Mouse (Mus musculus): ENCODE results near the gene BC005537. TPM values are rescaled to one million over a fixed set of nuclear protein-coding genes. Genes with fewer than 3 reads are reported as not detected.

Gene BC005537
- polyA plus RNA-seq, 1 experiment from 2014 or later = 11.1 TPM

- H3K4me1 ChIP-seq (replicated peaks; ENCODE audit: control insufficient read depth, insufficient read depth) = no peaks in the 10 kb centered on the region
- ATAC-seq (ENCODE audit: low FRiP score, low TSS enrichment) (no peak), DNase-seq (ENCODE audit: low spot score) (no peak)
- H3K9me3 ChIP-seq (ENCODE audit: control insufficient read depth, low read length) = no peaks in the 10 kb centered on the region
- 59% methylated on average over 16 of the region's 16 CpGs for WGBS
- H3K36me3 ChIP-seq (ENCODE audit: control insufficient read depth, insufficient read depth, low read length) = no peaks in the 10 kb centered on the region
- TF ChIP-seq EP300 (optimal IDR thresholded peaks at IDR 0.05) (no peak), CTCF (IDR thresholded peaks at IDR 0.05; ENCODE audit: low read depth) (no peak)
- H3K9ac ChIP-seq (ENCODE audit: low read length) = no peak overlapping the region
- no peak overlapping the region for H3K4me3 ChIP-seq (ENCODE audit: low read depth, low read length)
- no peak overlapping the region for H3K27ac ChIP-seq (replicated peaks)
- no peak overlapping the region for H3K4me2 ChIP-seq (replicated peaks; ENCODE audit: low read depth)
- no peaks in the 10 kb centered on the region for H3K27me3 ChIP-seq (ENCODE audit: control insufficient read depth, insufficient read depth, low read length)
Observed at GRCm38 (mm10) chr13:24822663-24823343, 21.3 kb downstream of the BC005537 start.

GRCm38 (mm10) chr13:24824647-24825046 lies 23.2 kb downstream of the BC005537 start:
- Histone ChIP-seq H3K27ac (replicated peaks) (no peak overlapping the region), H3K36me3 (ENCODE audit: control insufficient read depth, insufficient read depth, low read length) (no peaks in the 10 kb centered on the region), H3K9ac (ENCODE audit: low read length) (no peak overlapping the region), H3K4me1 (replicated peaks; ENCODE audit: control insufficient read depth, insufficient read depth) (no peaks in the 10 kb centered on the region), H3K4me3 (ENCODE audit: low read depth, low read length) (no peak overlapping the region), H3K27me3 (ENCODE audit: control insufficient read depth, insufficient read depth, low read length) (no peaks in the 10 kb centered on the region), H3K9me3 (ENCODE audit: control insufficient read depth, low read length) (no peaks in the 10 kb centered on the region), H3K4me2 (replicated peaks; ENCODE audit: low read depth) (no peak overlapping the region)
- DNase-seq (ENCODE audit: low spot score) (no peak), ATAC-seq (ENCODE audit: low FRiP score, low TSS enrichment) (no peak)
- TF ChIP-seq CTCF (IDR thresholded peaks at IDR 0.05; ENCODE audit: low read depth) (0 out of 2 replicates have a peak, but pooled peaks have one; percentile 5), EP300 (optimal IDR thresholded peaks at IDR 0.05) (no peak)
- WGBS = 93% methylated on average over 4 of the region's 4 CpGs

DNA sequence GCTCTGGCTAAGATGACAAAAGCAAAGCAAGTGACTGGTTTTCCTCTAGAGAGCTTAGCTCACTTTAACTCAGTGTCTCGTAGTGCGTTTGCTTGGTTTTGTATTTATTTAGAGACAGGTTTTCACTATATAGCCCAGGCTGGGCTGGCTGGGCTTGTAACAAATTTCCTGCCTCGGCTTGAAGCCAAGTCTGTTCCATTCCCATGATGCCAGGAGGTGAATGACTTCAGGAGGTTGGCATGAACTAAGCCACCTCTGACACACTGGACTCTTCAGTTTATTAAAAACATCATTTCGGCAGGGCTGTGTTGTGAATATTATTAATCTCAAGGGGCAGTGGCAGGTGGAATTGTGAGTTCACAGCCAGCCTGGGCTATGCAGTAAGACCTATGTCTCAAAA lies 24.1 kb downstream of the BC005537 start:
- 60% methylated on average over 4 of the region's 4 CpGs for WGBS
- TF ChIP-seq EP300 (optimal IDR thresholded peaks at IDR 0.05) = no peak
- no peak for TF ChIP-seq CTCF (IDR thresholded peaks at IDR 0.05; ENCODE audit: low read depth)
- no peaks in the 10 kb centered on the region for H3K27me3 ChIP-seq (ENCODE audit: control insufficient read depth, insufficient read depth, low read length)

DNA sequence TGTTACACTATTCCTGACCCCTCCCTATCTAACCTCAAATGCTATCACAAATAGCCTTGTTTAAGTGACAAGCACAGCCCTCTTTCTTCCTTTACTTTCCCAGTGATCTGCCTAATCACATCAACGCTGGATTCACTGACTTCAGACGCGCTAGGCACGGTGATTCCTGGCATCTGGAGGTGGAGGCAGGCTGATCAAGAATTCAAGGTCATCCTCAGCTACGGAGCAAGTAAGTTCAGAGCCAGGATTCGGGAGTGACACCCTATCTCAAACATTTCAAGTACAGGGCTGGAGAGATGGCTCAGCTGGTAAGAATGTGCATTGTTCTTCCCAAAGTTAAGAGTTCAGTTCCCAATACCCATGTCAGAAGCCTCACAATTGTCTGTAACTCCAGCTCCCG lies 24.7 kb downstream of the BC005537 start:
- no peak overlapping the region for H3K4me3 ChIP-seq (ENCODE audit: low read depth, low read length)
- TF ChIP-seq EP300 (optimal IDR thresholded peaks at IDR 0.05) (no peak), CTCF (IDR thresholded peaks at IDR 0.05; ENCODE audit: low read depth) (no peak)
- H3K27ac ChIP-seq (replicated peaks) = no peak overlapping the region
- H3K36me3 ChIP-seq (ENCODE audit: control insufficient read depth, insufficient read depth, low read length) = no peaks in the 10 kb centered on the region
- H3K27me3 ChIP-seq (ENCODE audit: control insufficient read depth, insufficient read depth, low read length) = no peaks in the 10 kb centered on the region
- no peak for ATAC-seq (ENCODE audit: low FRiP score, low TSS enrichment)
- H3K4me1 ChIP-seq (replicated peaks; ENCODE audit: control insufficient read depth, insufficient read depth) = no peaks in the 10 kb centered on the region
- no peak overlapping the region for H3K4me2 ChIP-seq (replicated peaks; ENCODE audit: low read depth)
- DNase-seq (ENCODE audit: low spot score) = no peak
- no peak overlapping the region for H3K9ac ChIP-seq (ENCODE audit: low read length)
- 61% methylated on average over 7 of the region's 7 CpGs for WGBS
- H3K9me3 ChIP-seq (ENCODE audit: control insufficient read depth, low read length) = no peaks in the 10 kb centered on the region

More for the DNA sequence above, 24.1 kb downstream of the BC005537 start:
- H3K4me1 ChIP-seq (replicated peaks; ENCODE audit: control insufficient read depth, insufficient read depth) = no peaks in the 10 kb centered on the region
- no peaks in the 10 kb centered on the region for H3K9me3 ChIP-seq (ENCODE audit: control insufficient read depth, low read length)
- DNase-seq (ENCODE audit: low spot score) = no peak
- no peak overlapping the region for H3K4me2 ChIP-seq (replicated peaks; ENCODE audit: low read depth)
- no peak overlapping the region for H3K4me3 ChIP-seq (ENCODE audit: low read depth, low read length)
- no peaks in the 10 kb centered on the region for H3K36me3 ChIP-seq (ENCODE audit: control insufficient read depth, insufficient read depth, low read length)
- no peak overlapping the region for H3K9ac ChIP-seq (ENCODE audit: low read length)
- no peak overlapping the region for H3K27ac ChIP-seq (replicated peaks)
- ATAC-seq (ENCODE audit: low FRiP score, low TSS enrichment) = no peak

DNA sequence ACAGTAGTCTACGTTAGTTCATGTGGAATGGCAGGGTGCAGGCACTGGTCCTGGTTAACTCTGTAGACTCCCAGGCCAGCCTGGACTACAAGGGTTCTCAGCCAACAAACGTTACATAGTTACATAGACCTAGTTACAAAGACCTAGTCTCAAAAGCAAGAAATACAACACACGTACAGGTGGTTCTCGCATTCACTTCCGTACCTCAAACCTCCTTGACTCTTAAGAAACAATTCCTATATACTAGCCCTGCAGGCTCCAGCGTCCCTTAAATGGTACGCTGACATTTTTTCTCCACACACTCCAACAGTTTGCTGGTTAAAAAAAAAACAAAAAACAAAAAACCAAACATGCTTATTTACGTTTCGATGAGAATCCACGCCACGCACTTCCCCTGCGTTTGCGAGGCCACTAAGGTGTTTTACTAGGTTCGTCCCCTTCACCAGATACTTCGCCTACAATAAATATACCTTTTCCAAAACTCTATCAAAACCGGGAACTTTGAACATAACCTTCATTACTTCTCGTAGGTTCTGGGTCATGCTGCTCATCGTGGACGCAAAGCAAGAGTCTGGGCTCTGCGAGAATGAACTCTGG lies 29.4 kb downstream of the BC005537 start:
- no peaks in the 10 kb centered on the region for H3K9me3 ChIP-seq (ENCODE audit: control insufficient read depth, low read length)
- peak overlapping the region; percentile 92 for H3K4me3 ChIP-seq (ENCODE audit: low read depth, low read length)
- H3K36me3 ChIP-seq (ENCODE audit: control insufficient read depth, insufficient read depth, low read length) = no peaks in the 10 kb centered on the region
- H3K4me1 ChIP-seq (replicated peaks; ENCODE audit: control insufficient read depth, insufficient read depth) = 0 out of 2 replicates have a peak, but pooled peaks cover 3% of the 10 kb centered on the region
- H3K27me3 ChIP-seq (ENCODE audit: control insufficient read depth, insufficient read depth, low read length) = no peaks in the 10 kb centered on the region
- H3K4me2 ChIP-seq (replicated peaks; ENCODE audit: low read depth) = peak overlapping the region; percentile 74
- under 1% methylated on average over 20 of the region's 20 CpGs for WGBS
- no peak for TF ChIP-seq EP300 (optimal IDR thresholded peaks at IDR 0.05)
- TF ChIP-seq CTCF (IDR thresholded peaks at IDR 0.05; ENCODE audit: low read depth) = no peak
- H3K9ac ChIP-seq (ENCODE audit: low read length) = peak overlapping the region; percentile 71
- ATAC-seq (ENCODE audit: low FRiP score, low TSS enrichment) (no peak), DNase-seq (ENCODE audit: low spot score) (no peak)
- H3K27ac ChIP-seq (replicated peaks) = peak overlapping the region; percentile 96

Measured in stomach, postnatal 0 days (tissue).